ENCODE assay signal across 8 mouse cellular contexts in genomic region chr12:24724369-24724768, GRCm38 (mm10). TPM values are rescaled to one million over a fixed set of nuclear protein-coding genes. Genes with fewer than 3 reads are reported as not detected.
DNase-seq lines count a peak whose midpoint lies in the region; ATAC-seq and TF ChIP-seq lines count a peak whose summit lies in the region.

No protein-coding gene starts in this region.

- H3K27me3 ChIP-seq in forebrain, postnatal 0 days (ENCODE audit: insufficient read depth, low read length) = no peaks in the 10 kb centered on the region
- no peaks in the 10 kb centered on the region for H3K27me3 ChIP-seq in liver, embryonic 13.5 days
- no peaks in the 10 kb centered on the region for H3K27me3 ChIP-seq in stomach, embryonic 14.5 days (ENCODE audit: control insufficient read depth, insufficient read depth, low read length)

- H3K36me3 ChIP-seq in forebrain, postnatal 0 days (ENCODE audit: insufficient read depth) = no peaks in the 10 kb centered on the region
- H3K36me3 ChIP-seq in liver, embryonic 13.5 days = no peaks in the 10 kb centered on the region
- no peaks in the 10 kb centered on the region for H3K36me3 ChIP-seq in stomach, embryonic 14.5 days (ENCODE audit: control insufficient read depth, insufficient read depth, low read length)

- H3K27ac ChIP-seq in forebrain, postnatal 0 days (ENCODE audit: low read depth, low read length) = no peak overlapping the region
- no peak overlapping the region for H3K27ac ChIP-seq in liver, embryonic 13.5 days
- H3K27ac ChIP-seq in stomach, embryonic 14.5 days (ENCODE audit: low read length) = peak overlapping the region; percentile 52

- no peak overlapping the region for H3K9ac ChIP-seq in forebrain, postnatal 0 days
- H3K9ac ChIP-seq in liver, embryonic 13.5 days = no peak overlapping the region
- no peak overlapping the region for H3K9ac ChIP-seq in stomach, embryonic 14.5 days (replicated peaks; ENCODE audit: low read depth, low read length)

- H3K4me2 ChIP-seq in forebrain, postnatal 0 days (ENCODE audit: low read depth) = no peak overlapping the region
- H3K4me2 ChIP-seq in liver, embryonic 13.5 days = no peak overlapping the region
- H3K4me2 ChIP-seq in stomach, embryonic 14.5 days (replicated peaks; ENCODE audit: low read depth, low read length) = peak overlapping the region; percentile 26; the same call in 1 of the 2 replicates

- WGBS in forebrain, postnatal 0 days = 19% methylated on average over 2 of the region's 2 CpGs
- WGBS in liver, embryonic 13.5 days (ENCODE audit: insufficient replicate concordance) = 34% methylated on average over 2 of the region's 2 CpGs
- WGBS in stomach, embryonic 14.5 days = 5% methylated on average over 2 of the region's 2 CpGs

- peaks cover 4% of the 10 kb centered on the region; the same call in 1 of the 2 replicates for H3K4me1 ChIP-seq in forebrain, postnatal 0 days (ENCODE audit: insufficient read depth)
- peaks cover 7% of the 10 kb centered on the region for H3K4me1 ChIP-seq in liver, embryonic 13.5 days (replicated peaks)
- H3K4me1 ChIP-seq in stomach, embryonic 14.5 days (ENCODE audit: control insufficient read depth, insufficient read depth, low read length) = peaks cover 13% of the 10 kb centered on the region; the same call in 1 of the 2 replicates

- peak; percentile 63 for DNase-seq in kidney, postnatal 10 days
- no peak for DNase-seq in kidney, adult 9 months
- DNase-seq in forebrain, postnatal 0 days = peak; percentile 50
- DNase-seq in liver, embryonic 13.5 days = no peak
- no peak for DNase-seq in cerebellum, adult 8-10 months
- DNase-seq in adrenal gland, postnatal 36 days = no peak
- DNase-seq in testis, postnatal 10 days (ENCODE audit: low spot score) = no peak

- no peak overlapping the region for H3K4me3 ChIP-seq in forebrain, postnatal 0 days (ENCODE audit: low read depth, low read length)
- H3K4me3 ChIP-seq in liver, embryonic 13.5 days (replicated peaks) = no peak overlapping the region
- H3K4me3 ChIP-seq in stomach, embryonic 14.5 days (ENCODE audit: low read depth, low read length) = no peak overlapping the region

- peak; percentile 94 for ATAC-seq in forebrain, postnatal 0 days
- ATAC-seq in liver, embryonic 13.5 days (ENCODE audit: low read depth) = peak; percentile 55; the same call in 1 of the 2 replicates
- ATAC-seq in stomach, embryonic 14.5 days (ENCODE audit: insufficient number of reproducible peaks, insufficient read depth, low FRiP score, low read depth) = peak; percentile 93

- TF ChIP-seq CTCF in forebrain, postnatal 0 days (IDR thresholded peaks at IDR 0.05; ENCODE audit: low read depth) = no peak

- peaks cover 12% of the 10 kb centered on the region; the same call in 1 of the 2 replicates for H3K9me3 ChIP-seq in forebrain, postnatal 0 days (ENCODE audit: low read length)
- no peaks in the 10 kb centered on the region for H3K9me3 ChIP-seq in liver, embryonic 13.5 days (replicated peaks)
- peaks cover 10% of the 10 kb centered on the region; the same call in 1 of the 2 replicates for H3K9me3 ChIP-seq in stomach, embryonic 14.5 days (ENCODE audit: control insufficient read depth, low read depth, low read length)

RNA-seq across cellular contexts. Expression of gene Rrm2, which starts 16.3 kb away (rescaled TPM):
- total RNA-seq in forebrain, postnatal 0 days (2014; rRNA removed) = 18.2 and 19.2 TPM in 2 replicates
- 50.3 and 50.7 TPM in 2 replicates for polyA plus RNA-seq in forebrain, postnatal 0 days (2015; fragmentation: Nextera tagmentation; extraction: Ambion mirVana)
- polyA plus RNA-seq in liver, embryonic 13.5 days (2015; fragmentation: Nextera tagmentation; extraction: Ambion mirVana) = 586 and 708 TPM in 2 replicates
- polyA plus RNA-seq in stomach, embryonic 14.5 days (2014; fragmentation: Nextera tagmentation; extraction: Ambion mirVana) = 131 and 132 TPM in 2 replicates
- 10 to 100 TPM; 17.3 to 23.5 TPM for total RNA-seq in adrenal gland, postnatal 36 days (2021)

RNA-seq across cellular contexts. Expression of gene Cys1, which starts 42.8 kb away (rescaled TPM):
- 4.2 and 5.8 TPM in 2 replicates for total RNA-seq in forebrain, postnatal 0 days (2014; rRNA removed)
- polyA plus RNA-seq in forebrain, postnatal 0 days (2015; fragmentation: Nextera tagmentation; extraction: Ambion mirVana) = 2.1 and 2.3 TPM in 2 replicates
- 0.38 and 0.50 TPM in 2 replicates for polyA plus RNA-seq in liver, embryonic 13.5 days (2015; fragmentation: Nextera tagmentation; extraction: Ambion mirVana)
- 2.6 and 3.4 TPM in 2 replicates for polyA plus RNA-seq in stomach, embryonic 14.5 days (2014; fragmentation: Nextera tagmentation; extraction: Ambion mirVana)
- 1 to 10 TPM; 1.7 to 2.6 TPM for total RNA-seq in adrenal gland, postnatal 36 days (2021)

Comparison
In these comparisons a context has a peak if more than half of its experiments do, and no peak if none do; other contexts are left out.
1. DNase-seq: peak in kidney, postnatal 10 days (single experiment) and forebrain, postnatal 0 days (single experiment); none in kidney, adult 9 months (single experiment), liver, embryonic 13.5 days (single experiment), cerebellum, adult 8-10 months (single experiment), adrenal gland, postnatal 36 days (0 of 2) and testis, postnatal 10 days (single experiment).
2. Peak in every context shown above with its lines, with median percentiles within 50 percentile points of each other: ATAC-seq.